Mouse (Mus musculus) liver, adult 2 months (tissue): ENCODE results near the gene Atp6v1g2. TPM values are rescaled to one million over a fixed set of nuclear protein-coding genes. Genes with fewer than 3 reads are reported as not detected.
"Not testable (repeated sequence)": the region's sequence is repeated elsewhere in the genome, so short reads cannot be mapped to it uniquely, and the experiment has no call there.

ENCODE experiments used
- DNase-seq: peaks from one replicate; pipeline ENCODE4 v3.0.0-alpha.2; 2011; ENCODE audit warnings: low read depth, low spot score; ENCODE audit errors: extremely low read depth
- H3K27ac ChIP-seq: fragments of 200-500 bp; replicated peaks from 2 replicates; pipeline ENCODE4 v1.5.1; 2012; ENCODE audit warnings: low read depth, mild to moderate bottlenecking, control low read depth, inconsistent platforms, low read length; ENCODE audit not compliant: insufficient read depth
- H3K27me3 ChIP-seq: fragments of 200-500 bp; 2 replicates; pipeline ENCODE4 v1.6.1; 2012; ENCODE audit warnings: mild to moderate bottlenecking, moderate library complexity, low read length, inconsistent platforms; ENCODE audit not compliant: control insufficient read depth, insufficient read depth
- H3K36me3 ChIP-seq: fragments of 200-500 bp; 2 replicates; pipeline ENCODE4 v1.6.1; 2012; ENCODE audit warnings: low read length, inconsistent platforms; ENCODE audit not compliant: control insufficient read depth, insufficient read depth
- H3K4me1 ChIP-seq: fragments of 200-500 bp; 2 replicates; pipeline ENCODE4 v1.6.1; 2011; ENCODE audit warnings: low read length; ENCODE audit not compliant: control insufficient read depth, insufficient read depth
- H3K4me3 ChIP-seq: fragments of 200-500 bp; 2 replicates; pipeline ENCODE4 v1.5.1; 2011; ENCODE audit warnings: low read depth, mild to moderate bottlenecking, control low read depth, low read length, moderate library complexity; ENCODE audit not compliant: insufficient read depth
- H3K79me2 ChIP-seq: fragments of 200-500 bp; 2 replicates; pipeline ENCODE4 v1.6.1; 2012; ENCODE audit warnings: inconsistent platforms, mild to moderate bottlenecking, low read length, moderate library complexity; ENCODE audit not compliant: control insufficient read depth, insufficient read depth
- H3K9ac ChIP-seq: fragments of 200-500 bp; 2 replicates; pipeline ENCODE4 v1.6.1; 2012; ENCODE audit warnings: low read depth, mild to moderate bottlenecking, control low read depth, inconsistent platforms, low read length
- CTCF ChIP-seq: fragments of 200-500 bp; IDR thresholded peaks from 2 replicates; pipeline ENCODE4 v1.5.1; 2011; ENCODE audit warnings: low read depth, low read length, control low read depth
- POLR2A ChIP-seq: fragments of 200-500 bp; IDR thresholded peaks from 2 replicates; pipeline ENCODE4 v1.6.1; 2011; ENCODE audit warnings: low read length, control low read depth; ENCODE audit not compliant: insufficient read depth; ENCODE audit errors: extremely low read depth
- WGBS: fragments of 180-500 bp; shearing (Covaris S2); methylation state at CpG from one replicate; pipeline ENCODE4 v1.1.7; 2018; 5-methylcytosine and 5-hydroxymethylcytosine counted together
- polyA plus RNA-seq: library from polyadenylated mRNA; depleted of rRNA; stranded (reverse); fragments of >200 nt; gene quantifications from 2 replicates; pipeline ENCODE4 v1.2.3, GENCODE M21; 2012
- total RNA-seq: library from RNA; depleted of rRNA; stranded (reverse); fragments of >200 nt; gene quantifications from 2 replicates; pipeline ENCODE4 v1.2.3, GENCODE M21; 2014

Gene Atp6v1g2
- total and polyA plus RNA-seq, 2 experiments = 0.28 to 1.6 TPM

GRCm38 (mm10) chr17:35231022-35231421, 2.4 kb upstream of the Atp6v1g2 start:
- no peak for TF ChIP-seq POLR2A
- TF ChIP-seq CTCF = no peak
- Histone ChIP-seq H3K27me3 (no peaks in the 10 kb centered on the region), H3K79me2 (peaks cover 25% of the 10 kb centered on the region; the same call in 1 of the 2 replicates), H3K4me1 (peaks cover 4% of the 10 kb centered on the region; the same call in 1 of the 2 replicates), H3K4me3 (no peak overlapping the region), H3K9ac (no peak overlapping the region), H3K27ac (no peak overlapping the region), H3K36me3 (peaks cover 5% of the 10 kb centered on the region; the same call in 1 of the 2 replicates)
- 55% methylated on average over 10 of the region's 10 CpGs for WGBS
- DNase-seq = peak; percentile 45

- TF ChIP-seq POLR2A (no peak), CTCF (peak; percentile 95)
- Histone ChIP-seq H3K9ac (no peak overlapping the region), H3K36me3 (peaks cover 5% of the 10 kb centered on the region; the same call in 1 of the 2 replicates), H3K4me3 (no peak overlapping the region), H3K27ac (no peak overlapping the region), H3K27me3 (no peaks in the 10 kb centered on the region), H3K4me1 (peaks cover 4% of the 10 kb centered on the region; the same call in 1 of the 2 replicates), H3K79me2 (peaks cover 25% of the 10 kb centered on the region; the same call in 1 of the 2 replicates)
- WGBS = 18% methylated on average over 12 of the region's 12 CpGs
- DNase-seq = peak; percentile 34
Observed at GRCm38 (mm10) chr17:35232043-35232442, 1.4 kb upstream of the Atp6v1g2 start.

- peaks cover 4% of the 10 kb centered on the region; the same call in 1 of the 2 replicates for H3K4me1 ChIP-seq
- WGBS = 81% methylated on average over 5 of the region's 5 CpGs
- H3K27ac ChIP-seq = no peak overlapping the region
- H3K79me2 ChIP-seq = peaks cover 25% of the 10 kb centered on the region; the same call in 1 of the 2 replicates
- peaks cover 2% of the 10 kb centered on the region; the same call in 1 of the 2 replicates for H3K36me3 ChIP-seq
- H3K4me3 ChIP-seq = no peak overlapping the region
- H3K9ac ChIP-seq = no peak overlapping the region
- no peak for TF ChIP-seq POLR2A
- no peak for TF ChIP-seq CTCF
- H3K27me3 ChIP-seq = no peaks in the 10 kb centered on the region
- DNase-seq = no peak
Observed at GRCm38 (mm10) chr17:35232659-35233058, 801 bp upstream of the Atp6v1g2 start.

- WGBS = 73% methylated on average over 7 of the region's 7 CpGs
- peaks cover 20% of the 10 kb centered on the region; the same call in 1 of the 2 replicates for H3K79me2 ChIP-seq
- H3K4me3 ChIP-seq, DNase-seq, H3K27me3 ChIP-seq, H3K36me3 ChIP-seq, H3K4me1 ChIP-seq, H3K9ac ChIP-seq, H3K27ac ChIP-seq: not testable (repeated sequence)
Observed at GRCm38 (mm10) chr17:35234090-35234489, 630 bp downstream of the Atp6v1g2 start.

- no peaks in the 10 kb centered on the region for H3K36me3 ChIP-seq
- TF ChIP-seq CTCF (no peak), POLR2A (no peak)
- 4% methylated on average over 31 of the region's 31 CpGs for WGBS
- H3K27ac ChIP-seq = peak overlapping the region; percentile 90
- DNase-seq = no peak
- peak overlapping the region; percentile 98 for H3K9ac ChIP-seq
- no peaks in the 10 kb centered on the region for H3K27me3 ChIP-seq
- peak overlapping the region; percentile 60 for H3K4me3 ChIP-seq
- H3K79me2 ChIP-seq = peaks cover 16% of the 10 kb centered on the region; the same call in 1 of the 2 replicates
- peaks cover 4% of the 10 kb centered on the region; the same call in 1 of the 2 replicates for H3K4me1 ChIP-seq
Observed at GRCm38 (mm10) chr17:35234903-35235302, 1.4 kb downstream of the Atp6v1g2 start.

- Histone ChIP-seq H3K27ac (peak within 1 kb of the TSS; percentile 90), H3K4me3 (peak within 1 kb of the TSS; percentile 60), H3K36me3 (no peaks in the 10 kb centered on the region), H3K79me2 (peaks cover 13% of the 10 kb centered on the region; the same call in 1 of the 2 replicates), H3K9ac (peak within 1 kb of the TSS; percentile 98), H3K27me3 (no peaks in the 10 kb centered on the region), H3K4me1 (peaks cover 9% of the 10 kb centered on the region)
- TF ChIP-seq CTCF (no peak), POLR2A (peak; percentile 60; the same call in 1 of the 2 replicates)
- under 1% methylated on average over 35 of the region's 35 CpGs for WGBS
- peak; percentile 91 for DNase-seq
Observed at GRCm38 (mm10) chr17:35235614-35236389, 2.3 kb downstream of the Atp6v1g2 start, which contains the start of gene Nfkbil1. Gene Nfkbil1 (minus strand): TSS chr17:35235792.
